Mouse (Mus musculus): ENCODE measurements around the gene Tmem222. TPM values are rescaled to one million over a fixed set of nuclear protein-coding genes. Genes with fewer than 3 reads are reported as not detected.
A peak's percentile ranks its signal among the peaks of the same experiment; 100 is the strongest.

The Tmem222 gene
- total RNA-seq, 1 experiment from 2014 or later = 20.4 TPM

DNA sequence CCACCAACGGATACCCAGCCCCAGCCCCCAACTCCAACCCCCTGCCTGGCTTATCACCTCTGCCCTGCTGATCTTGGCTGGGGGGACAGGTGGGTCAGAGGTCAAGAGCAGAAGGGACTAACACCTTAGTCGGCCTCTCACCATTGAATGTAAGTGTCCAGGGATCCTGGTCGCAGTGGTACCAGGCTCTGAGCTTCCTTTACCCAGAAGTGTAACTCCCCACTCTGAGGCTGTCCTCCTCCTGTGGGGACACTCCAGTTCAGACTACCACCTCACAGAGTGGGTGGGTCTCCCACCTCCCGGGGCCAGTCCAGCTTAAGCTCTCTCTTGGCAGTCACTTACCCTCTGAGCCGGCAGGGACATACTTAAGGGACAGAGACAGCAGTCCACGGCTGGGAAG lies 22.2 kb downstream of the Tmem222 start:
- ATAC-seq (replicated peaks; ENCODE audit: low read depth, poor library complexity, severe bottlenecking) = no peak

DNA sequence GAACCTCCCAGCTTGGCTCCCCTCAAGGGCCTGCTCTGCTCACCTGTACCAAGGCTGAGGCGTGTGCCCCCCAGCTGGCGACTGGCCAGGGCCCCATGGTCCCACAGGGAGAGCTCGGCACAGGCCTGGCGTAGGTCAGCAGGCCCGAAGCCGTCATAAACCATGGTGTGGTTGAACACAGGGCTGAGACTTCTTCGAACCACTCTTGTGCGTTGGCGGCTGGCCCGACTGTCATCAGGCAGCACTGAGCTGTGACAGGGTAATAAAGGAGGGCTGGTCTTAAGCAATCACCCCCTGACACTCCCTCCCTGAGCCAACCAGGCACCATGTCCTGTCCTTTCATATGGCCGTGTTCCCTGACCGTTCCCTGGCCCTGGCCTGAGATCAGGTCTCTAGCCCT lies 24.2 kb downstream of the Tmem222 start:
- no peak for ATAC-seq (replicated peaks; ENCODE audit: low read depth, poor library complexity, severe bottlenecking)

DNA sequence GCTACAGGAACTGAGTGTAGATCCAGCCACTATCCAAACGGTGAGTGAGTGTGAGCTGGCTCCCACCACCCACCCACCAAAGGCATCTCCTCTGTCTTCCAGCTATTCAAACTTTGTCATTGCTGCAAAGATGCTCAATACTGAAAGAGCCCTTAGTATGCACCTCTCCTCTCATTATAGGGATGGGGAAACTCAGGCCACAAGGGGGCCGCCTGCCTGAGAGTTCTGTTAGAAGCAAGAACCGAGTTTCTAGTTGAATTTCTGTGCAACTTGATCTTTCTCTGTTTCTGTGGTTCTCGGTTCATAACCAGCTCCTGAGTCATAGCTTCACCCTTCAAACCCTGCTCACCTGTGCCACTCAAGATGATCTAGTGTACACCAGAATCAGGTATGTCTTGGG lies 25.5 kb downstream of the Tmem222 start:
- ATAC-seq (replicated peaks; ENCODE audit: low read depth, poor library complexity, severe bottlenecking) = no peak

DNA sequence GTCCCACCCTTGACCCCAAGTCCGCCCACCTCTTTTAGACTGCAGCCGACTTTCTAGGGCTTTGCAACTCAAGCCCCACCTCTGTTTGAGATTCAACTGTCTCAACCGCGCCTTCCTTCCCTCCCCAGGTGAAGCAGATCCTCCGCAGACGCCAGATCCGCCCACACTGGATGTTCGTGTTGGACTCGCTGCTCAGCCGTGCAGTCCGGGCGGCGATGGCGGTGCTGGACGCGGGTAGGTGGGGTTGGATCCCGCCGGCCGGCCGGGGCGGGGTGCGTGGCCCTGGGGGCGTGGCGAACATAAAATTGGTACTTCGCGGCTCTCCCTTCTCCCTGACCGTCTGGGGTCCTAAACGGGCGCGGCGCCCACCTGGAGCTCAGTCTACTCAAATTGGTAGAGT lies 26.4 kb downstream of the Tmem222 start:
- ATAC-seq (replicated peaks; ENCODE audit: low read depth, poor library complexity, severe bottlenecking) = no peak

DNA sequence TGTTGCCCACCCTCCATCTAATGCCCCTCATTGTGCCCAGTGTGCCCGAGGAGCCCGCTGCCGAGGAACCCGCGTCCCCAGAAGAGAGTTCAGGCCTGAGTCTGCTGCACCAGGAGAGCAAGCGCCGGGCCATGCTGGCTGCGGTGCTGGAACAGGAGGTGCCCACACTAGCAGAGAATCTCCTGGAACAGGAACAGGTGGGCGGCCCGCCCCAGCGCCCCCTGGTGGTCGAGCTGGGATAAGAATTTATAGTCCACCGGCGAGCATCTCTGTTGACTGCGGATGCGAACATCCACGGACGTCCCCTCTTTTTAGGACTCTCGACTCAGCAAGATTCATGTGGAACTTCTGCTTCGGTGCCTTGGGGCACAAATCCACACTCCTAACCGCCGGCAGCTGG lies 27.0 kb downstream of the Tmem222 start:
- ATAC-seq (replicated peaks; ENCODE audit: low read depth, poor library complexity, severe bottlenecking) = peak; percentile 33; the same call in 1 of the 2 replicates

DNA sequence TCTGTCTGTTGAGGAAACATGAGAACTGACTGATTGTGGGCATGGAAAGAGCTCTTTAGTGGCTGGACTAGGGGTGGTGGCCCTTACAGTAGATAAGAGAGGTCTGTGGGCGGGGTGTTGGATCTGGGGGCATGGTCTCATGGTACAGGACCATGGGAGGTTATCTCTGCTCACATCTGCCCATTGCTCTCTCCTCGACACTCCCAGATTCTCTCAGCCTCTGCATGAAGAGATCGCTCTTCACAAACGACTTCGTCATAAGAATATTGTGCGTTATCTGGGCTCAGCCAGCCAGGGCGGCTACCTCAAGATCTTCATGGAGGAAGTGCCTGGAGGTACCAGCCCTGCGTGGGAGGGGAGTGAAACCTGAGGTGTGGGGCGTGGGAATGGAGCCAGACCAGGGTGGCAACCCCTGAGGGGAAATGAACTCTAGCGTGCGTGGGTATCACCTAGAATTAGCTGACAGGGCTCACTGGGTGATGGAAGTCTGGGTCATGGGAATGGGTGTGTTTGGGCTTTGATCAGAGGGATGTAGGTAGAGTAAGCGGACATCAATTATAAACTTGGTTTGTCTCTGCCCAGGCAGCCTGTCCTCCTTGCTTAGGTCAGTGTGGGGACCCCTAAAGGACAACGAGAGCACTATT lies 29.7 kb downstream of the Tmem222 start:
- peak; percentile 60 for ATAC-seq (replicated peaks; ENCODE audit: low read depth, poor library complexity, severe bottlenecking)

DNA sequence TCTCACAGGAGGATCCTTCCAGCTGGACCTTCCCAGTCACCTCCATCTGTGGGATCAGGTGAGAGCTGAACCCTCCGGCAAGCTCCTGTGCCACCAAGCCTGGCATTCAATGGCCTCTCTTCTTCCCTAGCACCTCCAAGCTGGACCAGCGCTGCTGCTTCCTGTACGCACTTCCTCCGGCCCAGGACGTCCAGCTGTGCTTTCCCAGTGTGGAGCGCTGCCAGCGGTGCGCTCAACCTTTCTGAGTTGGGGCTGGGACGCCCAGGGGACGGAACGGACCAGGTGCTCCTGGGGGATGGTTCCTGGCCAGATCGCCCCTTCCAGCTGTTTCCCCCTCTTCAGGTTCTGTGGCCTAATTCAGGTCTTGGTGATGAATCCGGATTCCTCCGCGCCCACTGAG lies 30.5 kb downstream of the Tmem222 start:
- no peak for ATAC-seq (replicated peaks; ENCODE audit: low read depth, poor library complexity, severe bottlenecking)

DNA sequence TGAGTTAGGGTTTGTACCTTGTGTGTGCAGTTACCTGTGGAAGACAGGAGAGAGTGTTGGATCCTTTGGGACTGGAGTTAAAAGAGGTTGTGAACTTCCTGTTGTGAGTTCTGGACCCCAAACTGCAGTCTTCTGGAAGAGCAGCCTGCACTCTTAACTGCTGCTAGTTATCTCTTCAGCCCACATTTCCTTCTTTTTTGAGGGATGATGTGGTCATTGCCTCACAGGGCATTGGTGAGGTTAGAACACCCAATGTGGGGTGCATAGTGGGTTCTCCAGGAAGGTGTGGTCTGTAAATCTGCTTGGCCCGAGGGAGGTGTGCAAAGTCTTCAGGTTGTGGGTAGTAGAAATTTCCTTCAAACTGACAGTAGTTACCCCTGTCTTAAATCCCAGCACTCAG lies 33.3 kb downstream of the Tmem222 start:
- ATAC-seq (replicated peaks; ENCODE audit: low read depth, poor library complexity, severe bottlenecking) = peak; percentile 27

DNA sequence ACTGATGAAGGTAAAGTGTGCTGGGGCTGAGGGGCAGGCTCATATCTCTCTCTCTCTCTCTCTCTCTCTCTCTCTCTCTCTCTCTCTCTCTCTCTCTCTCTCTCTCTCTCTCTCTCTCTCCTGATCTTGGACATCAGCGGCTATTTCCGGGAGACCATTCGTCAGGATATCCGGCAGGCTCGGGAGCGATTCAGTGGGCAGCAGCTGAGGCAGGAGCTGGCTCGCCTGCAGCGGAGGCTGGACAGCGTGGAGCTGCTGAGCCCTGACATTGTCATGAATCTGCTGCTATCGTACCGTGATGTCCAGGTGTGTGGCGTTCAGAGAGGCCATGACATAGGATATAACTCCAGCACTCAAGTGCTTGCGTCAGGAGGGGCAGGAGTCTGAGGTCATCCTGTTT lies 34.1 kb downstream of the Tmem222 start:
- ATAC-seq (replicated peaks; ENCODE audit: low read depth, poor library complexity, severe bottlenecking) = no peak

DNA sequence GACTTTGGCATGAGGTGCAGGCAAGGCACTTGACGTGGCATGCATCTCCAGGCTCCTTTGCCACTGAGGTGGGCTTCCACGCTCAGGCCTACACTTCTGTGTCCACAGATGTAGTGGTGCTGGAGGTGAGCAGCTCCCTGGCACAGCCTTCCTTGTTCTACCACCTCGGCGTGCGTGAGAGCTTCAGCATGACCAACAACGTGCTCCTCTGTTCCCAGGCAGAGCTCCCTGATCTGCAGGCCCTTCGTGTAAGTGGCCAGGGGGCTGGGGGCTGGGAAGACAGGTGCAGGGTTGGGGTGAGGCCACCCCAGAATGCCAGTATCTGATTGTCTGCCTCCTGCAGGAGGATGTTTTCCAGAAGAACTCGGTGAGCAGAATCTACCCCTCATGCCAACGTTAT lies 34.9 kb downstream of the Tmem222 start:
- no peak for ATAC-seq (replicated peaks; ENCODE audit: low read depth, poor library complexity, severe bottlenecking)

DNA sequence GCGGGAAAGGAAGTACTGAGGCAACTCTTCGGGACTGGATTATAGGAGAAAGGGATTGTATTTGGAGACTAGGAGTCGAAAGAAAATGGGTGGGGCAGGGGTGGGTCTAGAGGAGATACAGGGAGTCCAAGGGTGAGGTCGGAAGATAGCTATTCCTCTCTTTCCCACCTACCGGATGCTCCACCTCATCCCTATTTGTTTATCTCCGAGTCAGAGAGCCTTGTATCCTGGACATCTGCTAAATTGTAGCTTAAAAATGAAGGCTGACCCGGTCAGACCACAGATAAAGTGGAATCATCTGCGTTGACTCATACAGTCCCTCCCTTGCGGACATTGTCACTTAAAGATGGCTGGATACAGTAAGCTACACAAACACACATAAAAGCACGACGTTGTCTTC lies 35.7 kb downstream of the Tmem222 start:
- no peak for ATAC-seq (replicated peaks; ENCODE audit: low read depth, poor library complexity, severe bottlenecking)

DNA sequence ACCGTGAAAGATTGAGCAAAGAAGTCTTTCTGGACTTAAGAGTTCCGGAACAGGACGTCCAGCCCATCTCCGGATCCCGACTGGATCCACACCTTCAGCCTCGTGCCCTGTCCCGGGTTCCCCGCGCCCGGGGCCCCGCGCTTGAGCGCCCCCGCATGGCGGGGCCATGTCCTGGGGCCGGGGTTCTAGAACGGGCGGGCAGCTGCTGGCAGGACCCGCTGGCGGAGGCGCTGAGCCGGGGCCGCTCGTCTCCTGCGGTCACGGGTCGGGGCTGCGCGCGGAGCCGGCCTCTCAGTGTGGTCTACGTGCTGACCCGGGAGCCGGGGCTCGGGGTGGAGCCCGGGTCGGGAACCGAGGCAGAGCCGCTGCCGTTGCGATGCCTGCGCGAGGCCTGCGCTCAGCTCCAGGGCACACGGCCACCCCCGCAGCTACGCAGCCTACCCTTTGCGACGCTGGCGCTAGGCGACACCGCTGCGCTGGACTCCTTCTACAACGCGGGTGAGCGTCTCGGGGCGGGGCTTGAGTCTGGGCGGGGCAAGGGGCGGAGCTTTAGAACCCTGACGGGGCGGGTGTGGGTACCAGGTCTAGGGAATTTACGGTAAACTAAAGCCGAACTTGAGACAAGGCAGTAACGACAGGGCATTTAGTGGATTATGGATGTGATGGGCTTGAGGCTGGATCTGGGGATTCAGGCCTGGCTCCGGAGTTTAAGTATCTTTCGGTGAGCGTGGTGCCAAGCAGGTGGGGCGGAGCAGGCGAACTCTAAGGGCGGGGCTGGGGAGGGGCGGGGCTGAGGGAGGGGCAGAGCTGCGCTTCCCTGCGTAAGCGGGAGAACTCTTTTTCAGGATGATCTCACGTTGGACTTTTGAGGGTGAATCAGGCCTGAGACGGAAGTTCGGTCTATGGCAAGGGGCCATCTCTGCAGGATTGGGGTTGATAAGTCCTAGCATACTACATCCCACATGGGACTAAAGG lies 36.4 kb downstream of the Tmem222 start:
- peak; percentile 67 for ATAC-seq (replicated peaks; ENCODE audit: low read depth, poor library complexity, severe bottlenecking)

DNA sequence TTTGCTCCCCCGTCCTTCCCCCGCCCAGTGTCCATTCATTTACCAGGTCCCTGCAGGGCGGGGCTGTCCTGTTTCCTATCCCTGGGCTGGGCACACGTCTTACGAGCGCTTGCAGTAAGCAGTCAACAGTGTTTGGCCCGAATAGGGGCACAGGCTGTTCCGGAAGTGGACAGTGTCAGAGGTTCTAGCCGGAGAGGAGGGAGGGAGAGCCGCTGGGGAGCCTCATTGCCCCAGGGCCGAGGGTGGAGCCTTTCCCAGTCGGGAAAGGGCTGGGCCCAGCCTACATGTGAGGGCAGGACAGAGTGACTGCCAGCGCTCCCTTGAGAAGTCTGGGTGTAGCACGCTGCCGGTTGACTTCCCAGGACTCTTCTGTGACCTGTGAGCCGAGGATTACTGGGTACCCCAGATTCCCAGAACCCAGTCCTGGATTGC lies 37.1 kb downstream of the Tmem222 start, which contains the start of gene Map3k6:
Map3k6 (plus strand) TSS at position 329 of the 432 bp plus-strand sequence.
- peak; percentile 29 for ATAC-seq (replicated peaks; ENCODE audit: low read depth, poor library complexity, severe bottlenecking)

DNA sequence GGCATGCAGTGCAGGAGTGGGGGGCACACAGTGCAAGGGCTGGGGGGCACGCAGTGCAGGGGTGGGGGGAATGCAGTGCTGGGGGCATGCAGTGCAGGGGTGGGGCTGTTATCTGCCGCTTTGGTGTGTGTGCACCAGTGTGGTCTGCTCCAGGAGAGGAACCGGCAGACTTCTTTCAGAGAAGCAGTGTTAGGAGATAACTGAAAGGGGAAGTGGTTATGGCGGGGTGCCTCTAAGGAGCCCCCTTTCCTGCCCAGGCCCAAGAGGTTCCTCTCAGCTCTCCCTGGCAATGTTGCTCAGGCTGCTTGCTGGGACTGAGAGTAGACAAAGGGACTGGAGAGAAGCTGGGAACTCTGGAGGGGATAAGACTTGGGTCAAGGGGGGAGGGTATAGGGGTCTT lies 39.7 kb downstream of the Tmem222 start:
- peak; percentile 73 for ATAC-seq (replicated peaks; ENCODE audit: low read depth, poor library complexity, severe bottlenecking)

DNA sequence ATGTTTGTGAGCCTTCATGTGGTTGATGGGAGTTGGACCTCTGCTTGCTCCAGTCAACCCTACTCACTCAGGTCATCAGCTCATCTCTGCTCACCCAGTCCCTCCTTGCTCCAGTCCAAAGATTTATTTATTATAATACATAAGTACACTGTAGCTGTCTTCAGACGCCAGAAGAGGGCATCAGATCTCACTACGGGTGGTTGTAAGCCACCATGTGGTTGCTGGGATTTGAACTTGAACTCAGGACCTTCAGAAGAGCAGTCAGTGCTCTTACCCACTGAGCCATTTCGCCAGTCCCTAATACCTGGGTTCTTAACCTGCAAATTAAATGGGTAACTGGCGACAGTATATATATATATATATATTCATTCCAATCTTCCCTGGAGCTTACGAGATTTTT lies 42.2 kb downstream of the Tmem222 start:
- ATAC-seq (replicated peaks; ENCODE audit: low read depth, poor library complexity, severe bottlenecking) = no peak

DNA sequence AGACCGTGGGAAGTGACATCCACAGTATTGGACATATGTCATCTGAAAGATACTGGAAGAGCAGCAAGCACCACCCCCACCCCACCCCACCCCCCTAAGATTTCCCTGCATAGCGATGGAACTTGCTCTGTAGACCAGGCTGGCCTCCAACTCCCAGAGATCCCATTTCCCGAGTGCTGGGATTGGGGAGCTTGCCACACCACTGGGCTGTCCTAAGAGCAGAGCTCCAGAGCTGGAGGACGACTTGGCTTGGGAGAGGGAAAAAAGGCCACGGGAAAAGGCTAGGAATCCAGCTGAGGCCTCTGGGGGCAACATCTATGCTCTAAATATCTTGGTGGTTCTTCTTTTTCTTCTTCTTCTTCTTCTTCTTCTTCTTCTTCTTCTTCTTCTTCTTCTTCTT lies 42.8 kb downstream of the Tmem222 start:
- ATAC-seq (replicated peaks; ENCODE audit: low read depth, poor library complexity, severe bottlenecking) = no peak

DNA sequence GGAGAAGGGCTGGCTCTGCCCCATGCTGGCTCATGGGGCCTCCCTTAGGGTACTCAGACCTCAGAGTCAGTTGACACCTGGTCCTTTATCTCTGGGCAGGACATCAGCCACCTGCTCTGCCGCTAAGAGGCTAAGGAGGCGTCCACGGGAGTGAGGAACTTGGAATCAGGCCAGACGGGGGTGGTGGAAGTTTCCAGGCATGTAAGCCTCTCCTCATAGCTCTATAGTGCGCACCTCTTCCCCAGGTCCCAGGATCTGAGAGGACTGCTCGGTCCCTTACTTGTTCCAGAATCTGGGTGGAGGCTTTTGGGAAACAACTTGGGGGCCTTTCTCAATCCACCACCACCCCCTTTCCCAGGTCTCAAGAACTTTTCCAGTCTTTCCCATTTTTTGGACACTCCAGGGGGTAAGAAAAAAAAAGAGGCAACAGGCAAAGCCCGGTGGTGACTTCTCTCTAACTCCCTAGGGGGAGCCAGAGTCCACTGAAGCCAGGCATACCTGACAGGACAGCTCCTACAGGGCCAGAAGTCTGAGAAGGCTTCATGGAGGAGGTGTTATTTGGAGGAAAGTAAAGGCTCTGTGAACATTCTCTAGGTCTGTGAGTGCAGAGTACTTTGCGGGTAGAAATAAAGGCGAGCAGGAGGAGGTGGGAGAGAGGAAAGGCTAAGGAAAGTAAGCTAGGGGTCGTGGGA lies 44.2 kb downstream of the Tmem222 start:
- ATAC-seq (replicated peaks; ENCODE audit: low read depth, poor library complexity, severe bottlenecking) = peak; percentile 50; the same call in 1 of the 2 replicates

DNA sequence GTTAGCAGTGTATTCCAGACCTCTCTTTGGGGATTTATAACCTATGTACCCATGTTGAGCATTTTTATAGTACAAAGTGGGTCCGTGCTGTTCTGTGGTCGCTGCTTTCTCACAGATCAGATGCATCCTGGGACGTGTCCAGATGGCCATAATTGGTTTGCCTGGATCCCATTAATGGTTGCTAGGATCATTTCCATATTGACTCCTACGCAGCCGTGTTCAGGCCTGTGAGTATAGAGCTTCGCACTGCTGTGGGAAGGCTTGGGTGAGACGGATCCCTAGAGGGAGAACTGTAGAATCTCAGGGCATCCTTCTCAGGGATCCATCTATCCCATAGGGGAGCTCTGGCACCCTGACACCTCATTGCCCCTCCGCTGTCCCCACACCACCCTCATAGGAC lies 48.0 kb downstream of the Tmem222 start:
- no peak for ATAC-seq (replicated peaks; ENCODE audit: low read depth, poor library complexity, severe bottlenecking)

DNA sequence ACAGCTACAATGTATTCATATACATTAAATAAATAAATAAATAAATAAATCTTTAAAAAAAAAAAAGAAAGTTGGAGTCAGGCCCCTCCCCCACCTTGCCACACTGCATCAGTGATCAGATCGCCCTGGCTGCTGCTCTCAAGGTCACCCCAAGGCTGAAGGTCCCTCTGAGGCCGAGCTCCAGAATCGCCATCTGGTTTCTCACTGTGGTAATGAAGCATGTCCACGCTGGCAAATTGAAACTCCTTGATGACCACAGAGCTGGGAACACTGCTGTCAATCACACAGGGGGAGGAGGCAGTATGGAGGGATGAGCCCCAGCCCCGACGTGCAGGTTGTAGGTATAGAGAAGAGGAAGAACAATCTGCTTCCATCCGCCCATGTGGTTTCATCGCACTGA lies 50.0 kb downstream of the Tmem222 start:
- no peak for ATAC-seq (replicated peaks; ENCODE audit: low read depth, poor library complexity, severe bottlenecking)

DNA sequence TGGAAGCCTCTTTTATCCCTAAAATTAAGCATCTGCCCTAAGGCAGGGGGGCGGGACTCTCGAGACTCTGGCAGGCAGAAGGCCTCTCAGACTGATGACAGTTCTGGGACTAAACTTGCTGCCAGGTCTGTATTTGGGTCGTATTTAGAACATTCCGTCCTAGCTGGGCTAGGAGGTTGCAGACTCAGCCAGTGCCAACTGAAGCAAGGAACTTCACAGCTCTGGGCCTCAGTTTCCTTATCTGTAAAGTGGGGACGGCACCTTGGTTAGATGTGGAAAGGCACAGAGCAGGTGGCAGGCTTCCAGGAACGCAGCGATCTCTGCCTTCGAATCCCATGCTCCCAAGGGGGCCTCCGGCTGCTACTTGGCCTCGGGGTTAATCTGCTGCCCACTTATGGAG lies 51.5 kb downstream of the Tmem222 start:
- no peak for ATAC-seq (replicated peaks; ENCODE audit: low read depth, poor library complexity, severe bottlenecking)

DNA sequence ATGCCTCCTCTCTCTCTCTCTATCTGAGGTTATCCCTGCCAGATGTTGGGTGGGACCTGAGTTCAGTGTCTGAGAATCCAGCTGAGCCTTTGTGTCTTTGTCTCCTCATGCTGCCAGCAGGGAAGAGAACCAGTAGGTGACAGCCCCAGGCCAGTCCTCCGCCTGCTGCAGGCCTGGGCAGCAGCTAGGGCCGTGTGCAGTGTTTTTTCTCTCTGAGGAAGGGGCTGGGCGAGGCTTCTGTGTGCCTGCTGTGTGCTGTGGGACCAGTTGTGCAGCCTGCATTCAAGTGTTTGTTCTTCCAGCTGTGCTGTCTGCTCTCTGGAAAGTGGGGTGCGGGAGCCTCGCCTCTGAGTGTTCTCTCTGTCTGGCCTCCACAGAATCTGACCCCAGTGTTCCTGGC lies 53.7 kb downstream of the Tmem222 start:
- ATAC-seq (replicated peaks; ENCODE audit: low read depth, poor library complexity, severe bottlenecking) = no peak

Measured in common myeloid progenitor, adult 5-6 weeks (primary cell).